Comparison of ENCODE assay signal across 8 mouse cellular contexts in the genomic region with DNA sequence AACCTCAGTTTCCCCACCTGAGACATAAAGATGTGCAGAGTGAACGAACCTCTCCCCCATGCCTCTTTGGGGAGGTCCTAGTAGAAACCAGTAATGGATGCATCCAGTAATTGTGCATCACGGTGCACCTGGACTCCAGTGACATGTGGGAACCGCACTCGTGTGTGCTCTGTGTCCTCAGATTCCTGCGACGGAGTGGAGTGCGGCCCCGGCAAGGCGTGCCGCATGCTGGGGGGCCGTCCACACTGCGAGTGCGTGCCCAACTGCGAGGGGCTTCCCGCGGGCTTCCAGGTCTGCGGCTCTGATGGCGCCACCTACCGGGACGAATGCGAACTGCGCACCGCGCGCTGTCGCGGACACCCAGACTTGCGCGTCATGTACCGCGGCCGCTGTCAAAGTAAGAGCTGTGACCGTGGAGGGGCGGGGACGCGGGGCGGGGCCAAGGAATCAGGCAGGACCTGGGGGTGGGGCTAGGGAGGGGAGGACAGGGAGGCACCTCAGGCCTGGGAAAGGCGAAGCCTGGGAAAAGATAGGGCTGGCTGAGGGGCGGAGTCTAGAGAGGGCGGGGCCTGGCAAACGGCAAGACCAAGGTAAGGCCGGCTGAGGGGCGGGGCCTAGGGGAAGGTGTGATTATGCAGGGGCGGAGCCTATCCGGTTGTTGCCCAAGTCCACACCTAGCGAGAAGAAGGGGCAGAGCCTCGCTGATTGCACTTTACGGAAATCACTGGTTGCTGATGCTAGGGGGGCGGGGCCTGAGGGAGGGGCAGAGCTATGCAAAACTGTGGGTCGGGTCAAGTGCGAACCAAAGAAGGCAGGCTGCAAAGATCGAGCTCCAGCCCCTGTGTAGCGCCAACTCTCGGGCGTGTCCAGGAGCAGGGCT. TPM values are rescaled to one million over a fixed set of nuclear protein-coding genes. Genes with fewer than 3 reads are reported as not detected.
A peak's percentile ranks its signal among the peaks of the same experiment; 100 is the strongest.
DNase-seq lines count a peak whose midpoint lies in the region; ATAC-seq and TF ChIP-seq lines count a peak whose summit lies in the region.

No protein-coding gene starts in this region.

- H3K4me1 ChIP-seq in brown adipose tissue, adult 24 weeks (ENCODE audit: control insufficient read depth, insufficient read depth, insufficient read length, low read length) = peaks cover 2% of the 10 kb centered on the region; the same call in 1 of the 2 replicates
- peaks cover 37% of the 10 kb centered on the region for H3K4me1 ChIP-seq in heart, embryonic 13.5 days
- peaks cover 34% of the 10 kb centered on the region for H3K4me1 ChIP-seq in liver, embryonic 12.5 days
- peaks cover 41% of the 10 kb centered on the region for H3K4me1 ChIP-seq in stomach, embryonic 15.5 days

- no peak overlapping the region for H3K4me3 ChIP-seq in C2C12 (ENCODE audit: insufficient read depth, poor library complexity, severe bottlenecking)
- H3K4me3 ChIP-seq in brown adipose tissue, adult 24 weeks (ENCODE audit: insufficient read depth, low read depth, low read length) = peak overlapping the region; percentile 54
- H3K4me3 ChIP-seq in heart, embryonic 13.5 days = peak overlapping the region; percentile 53
- H3K4me3 ChIP-seq in liver, embryonic 12.5 days = peak overlapping the region; percentile 48
- peak overlapping the region; percentile 50 for H3K4me3 ChIP-seq in stomach, embryonic 15.5 days (replicated peaks)

- ATAC-seq in heart, embryonic 13.5 days (ENCODE audit: extremely low read depth, insufficient number of reproducible peaks, low FRiP score, low TSS enrichment) = peak; percentile 81
- ATAC-seq in liver, embryonic 12.5 days = peak; percentile 84
- peak; percentile 90 for ATAC-seq in stomach, embryonic 15.5 days (ENCODE audit: insufficient read depth, low FRiP score, low read depth)

- 0 out of 2 replicates have a peak, but pooled peaks cover 4% of the 10 kb centered on the region for H3K9me3 ChIP-seq in heart, embryonic 13.5 days
- H3K9me3 ChIP-seq in liver, embryonic 12.5 days (replicated peaks) = peaks cover 4% of the 10 kb centered on the region
- no peaks in the 10 kb centered on the region for H3K9me3 ChIP-seq in stomach, embryonic 15.5 days

- 2% methylated on average over 55 of the region's 55 CpGs for WGBS in heart, embryonic 13.5 days
- 2% methylated on average over 55 of the region's 55 CpGs for WGBS in liver, embryonic 12.5 days (ENCODE audit: insufficient replicate concordance)
- 2% methylated on average over 54 of the region's 55 CpGs for WGBS in stomach, embryonic 15.5 days

- peak overlapping the region; percentile 31 for H3ac ChIP-seq in C2C12 (ENCODE audit: control insufficient read depth, insufficient read length, low read depth)

- H3K36me3 ChIP-seq in C2C12 (ENCODE audit: control insufficient read depth, insufficient read depth) = no peaks in the 10 kb centered on the region
- no peaks in the 10 kb centered on the region for H3K36me3 ChIP-seq in heart, embryonic 13.5 days
- no peaks in the 10 kb centered on the region for H3K36me3 ChIP-seq in liver, embryonic 12.5 days
- no peaks in the 10 kb centered on the region for H3K36me3 ChIP-seq in stomach, embryonic 15.5 days

- H3K27ac ChIP-seq in brown adipose tissue, adult 24 weeks (replicated peaks; ENCODE audit: low read depth, low read length) = no peak overlapping the region
- H3K27ac ChIP-seq in heart, embryonic 13.5 days (replicated peaks) = 0 out of 2 replicates have a peak overlapping the region, but pooled peaks have one; percentile 13
- H3K27ac ChIP-seq in liver, embryonic 12.5 days = peak overlapping the region; percentile 16
- peak overlapping the region; percentile 74 for H3K27ac ChIP-seq in stomach, embryonic 15.5 days

- H3K27me3 ChIP-seq in C2C12 (ENCODE audit: control insufficient read depth, insufficient read depth, insufficient read length) = no peaks in the 10 kb centered on the region
- H3K27me3 ChIP-seq in heart, embryonic 13.5 days (replicated peaks) = peaks cover 65% of the 10 kb centered on the region
- H3K27me3 ChIP-seq in liver, embryonic 12.5 days (replicated peaks) = peaks cover 80% of the 10 kb centered on the region
- H3K27me3 ChIP-seq in stomach, embryonic 15.5 days (replicated peaks) = no peaks in the 10 kb centered on the region

- peak overlapping the region; percentile 67; the same call in 1 of the 2 replicates for H3K9ac ChIP-seq in heart, embryonic 13.5 days
- H3K9ac ChIP-seq in liver, embryonic 12.5 days = peak overlapping the region; percentile 43; the same call in 1 of the 2 replicates
- H3K9ac ChIP-seq in stomach, embryonic 15.5 days = no peak overlapping the region; the same call in 1 of the 2 replicates

- H3K4me2 ChIP-seq in heart, embryonic 13.5 days = peak overlapping the region; percentile 80
- H3K4me2 ChIP-seq in liver, embryonic 12.5 days = peak overlapping the region; percentile 71
- peak overlapping the region; percentile 87 for H3K4me2 ChIP-seq in stomach, embryonic 15.5 days

- DNase-seq in fat pad, adult 2 months (ENCODE audit: extremely low read depth, low read depth, low spot score) = peak; percentile 93
- peak; percentile 99 for DNase-seq in kidney, postnatal 10 days
- peak; percentile 98 for DNase-seq in natural killer cell, adult 2 months (ENCODE audit: low spot score in 2 of 2)

- H3K79me2 ChIP-seq in C2C12 (ENCODE audit: control insufficient read depth, insufficient read depth) = no peaks in the 10 kb centered on the region

- no peaks in the 10 kb centered on the region for H3K79me3 ChIP-seq in C2C12 (ENCODE audit: low read depth)

- peak; percentile 93 for TF ChIP-seq CTCF in C2C12 (IDR thresholded peaks at IDR 0.05; ENCODE audit: control insufficient read depth, insufficient read depth, insufficient read length)

TF ChIP-seq in C2C12, 6 proteins besides CTCF, POLR2A, EP300 and RAD21:
- TF ChIP-seq CEBPB (IDR thresholded peaks at IDR 0.05; ENCODE audit: low read depth) = no peak

RNA-seq across cellular contexts. Expression of a gene that starts 3.0 kb away (rescaled TPM):
- polyA plus RNA-seq in C2C12 (2012; fragmentation: generic; extraction: Trizol) = 12.1 TPM
- polyA plus RNA-seq in brown adipose tissue, adult 24 weeks (2012; ENCODE audit: insufficient read depth, insufficient read length, missing spikeins) = 0.96 and 1.3 TPM in 2 replicates
- polyA plus RNA-seq in heart, embryonic 13.5 days (2015; fragmentation: Nextera tagmentation; extraction: Ambion mirVana) = 23.8 and 27.3 TPM in 2 replicates
- polyA plus RNA-seq in liver, embryonic 12.5 days (2016; fragmentation: Nextera tagmentation; extraction: Ambion mirVana) = 0.80 and 0.98 TPM in 2 replicates
- polyA plus RNA-seq in stomach, embryonic 15.5 days (2015; fragmentation: Nextera tagmentation; extraction: Ambion mirVana) = 14.8 and 15.5 TPM in 2 replicates

RNA-seq across cellular contexts. Expression of a gene that starts 10.7 kb away (rescaled TPM):
- not detected for polyA plus RNA-seq in C2C12 (2012; fragmentation: generic; extraction: Trizol)
- polyA plus RNA-seq in brown adipose tissue, adult 24 weeks (2012; ENCODE audit: insufficient read depth, insufficient read length, missing spikeins) = not detected in 2 replicates
- polyA plus RNA-seq in heart, embryonic 13.5 days (2015; fragmentation: Nextera tagmentation; extraction: Ambion mirVana) = 0.51 TPM in 1 of 2 replicates, not detected in the other
- polyA plus RNA-seq in liver, embryonic 12.5 days (2016; fragmentation: Nextera tagmentation; extraction: Ambion mirVana) = 1.4 and 2.2 TPM in 2 replicates
- polyA plus RNA-seq in stomach, embryonic 15.5 days (2015; fragmentation: Nextera tagmentation; extraction: Ambion mirVana) = 0.23 and 0.31 TPM in 2 replicates

RNA-seq across cellular contexts. Expression of a gene that starts 13.3 kb away (rescaled TPM):
- 116 TPM for polyA plus RNA-seq in C2C12 (2012; fragmentation: generic; extraction: Trizol)
- polyA plus RNA-seq in brown adipose tissue, adult 24 weeks (2012; ENCODE audit: insufficient read depth, insufficient read length, missing spikeins) = 23.3 and 27.2 TPM in 2 replicates
- 61.4 and 66.3 TPM in 2 replicates for polyA plus RNA-seq in heart, embryonic 13.5 days (2015; fragmentation: Nextera tagmentation; extraction: Ambion mirVana)
- 79.6 and 80.4 TPM in 2 replicates for polyA plus RNA-seq in liver, embryonic 12.5 days (2016; fragmentation: Nextera tagmentation; extraction: Ambion mirVana)
- 87.8 and 88.1 TPM in 2 replicates for polyA plus RNA-seq in stomach, embryonic 15.5 days (2015; fragmentation: Nextera tagmentation; extraction: Ambion mirVana)

RNA-seq across cellular contexts. Expression of a gene that starts 13.3 kb away (rescaled TPM):
- polyA plus RNA-seq in C2C12 (2012; fragmentation: generic; extraction: Trizol) = 39.9 TPM
- polyA plus RNA-seq in brown adipose tissue, adult 24 weeks (2012; ENCODE audit: insufficient read depth, insufficient read length, missing spikeins) = 12.4 and 18.7 TPM in 2 replicates
- 67.1 and 69.3 TPM in 2 replicates for polyA plus RNA-seq in heart, embryonic 13.5 days (2015; fragmentation: Nextera tagmentation; extraction: Ambion mirVana)
- 12.4 and 13.2 TPM in 2 replicates for polyA plus RNA-seq in liver, embryonic 12.5 days (2016; fragmentation: Nextera tagmentation; extraction: Ambion mirVana)
- polyA plus RNA-seq in stomach, embryonic 15.5 days (2015; fragmentation: Nextera tagmentation; extraction: Ambion mirVana) = 53.3 and 54.1 TPM in 2 replicates

RNA-seq across cellular contexts. Expression of a gene that starts 25.1 kb away (rescaled TPM):
- polyA plus RNA-seq in C2C12 (2012; fragmentation: generic; extraction: Trizol) = 0.29 TPM
- polyA plus RNA-seq in brown adipose tissue, adult 24 weeks (2012; ENCODE audit: insufficient read depth, insufficient read length, missing spikeins) = not detected in 2 replicates
- 0.17 TPM in 1 of 2 replicates, not detected in the other for polyA plus RNA-seq in heart, embryonic 13.5 days (2015; fragmentation: Nextera tagmentation; extraction: Ambion mirVana)
- polyA plus RNA-seq in liver, embryonic 12.5 days (2016; fragmentation: Nextera tagmentation; extraction: Ambion mirVana) = 0.11 and 0.13 TPM in 2 replicates
- polyA plus RNA-seq in stomach, embryonic 15.5 days (2015; fragmentation: Nextera tagmentation; extraction: Ambion mirVana) = 0.31 and 0.36 TPM in 2 replicates
